Mouse (Mus musculus): ENCODE measurements at regions not wholly inside any gene's neighbourhood (a gene's known extent, or its start where the extent isn't known, plus 50 kb on each side); places are given as distances from the start of the nearest gene placed in this dataset.

GRCm38 (mm10) chr8:10740837-10741236 lies 267.4 kb downstream of the Irs2 start:
- Histone ChIP-seq H3K4me3 (no peak overlapping the region), H3K27ac (no peak overlapping the region)
- DNase-seq (ENCODE audit: extremely low spot score in 1 of 2, low spot score in 2 of 2), result no peak
- intact Hi-C loops (cut with DNase I), result no loop called here
- TF ChIP-seq CTCF (IDR thresholded peaks at IDR 0.05), result no peak

- Histone ChIP-seq H3K4me3 (no peak overlapping the region), H3K27ac (no peak overlapping the region)
- no peak for DNase-seq (ENCODE audit: extremely low spot score in 1 of 2, low spot score in 2 of 2)
- TF ChIP-seq CTCF (IDR thresholded peaks at IDR 0.05), result no peak
- intact Hi-C loops (cut with DNase I), result no loop called here
Measured at GRCm38 (mm10) chr8:10738486-10739081, 269.7 kb downstream of the Irs2 start.

- no peak for TF ChIP-seq CTCF (IDR thresholded peaks at IDR 0.05)
- no peak for DNase-seq (ENCODE audit: extremely low spot score in 1 of 2, low spot score in 2 of 2)
- intact Hi-C loops (cut with DNase I), result no loop called here
- Histone ChIP-seq H3K27ac (no peak overlapping the region), H3K4me3 (no peak overlapping the region)
Measured at GRCm38 (mm10) chr8:10734746-10735145, 273.5 kb downstream of the Irs2 start.

- no peak for DNase-seq (ENCODE audit: extremely low spot score in 1 of 2, low spot score in 2 of 2)
- intact Hi-C loops (cut with DNase I), result no loop called here
- no peak for TF ChIP-seq CTCF (IDR thresholded peaks at IDR 0.05)
- Histone ChIP-seq H3K27ac (peak overlapping the region; percentile 53; the same call in 1 of the 2 replicates), H3K4me3 (no peak overlapping the region)
Measured at GRCm38 (mm10) chr8:10723332-10723731, 284.9 kb downstream of the Irs2 start.

GRCm38 (mm10) chr8:10722742-10723141 lies 285.5 kb downstream of the Irs2 start:
- H3K27ac ChIP-seq, result peak overlapping the region; percentile 53; the same call in 1 of the 2 replicates
- intact Hi-C loops (cut with DNase I), result no loop called here
- DNase-seq (ENCODE audit: extremely low spot score in 1 of 2, low spot score in 2 of 2), result no peak
- TF ChIP-seq CTCF (IDR thresholded peaks at IDR 0.05), result no peak
- H3K4me3 ChIP-seq, result no peak overlapping the region

GRCm38 (mm10) chr8:10722342-10722741 lies 285.9 kb downstream of the Irs2 start:
- intact Hi-C loops (cut with DNase I), result no loop called here

GRCm38 (mm10) chr8:10721146-10721862 lies 287.0 kb downstream of the Irs2 start:
- no peak overlapping the region for H3K27ac ChIP-seq
- no peak for DNase-seq (ENCODE audit: extremely low spot score in 1 of 2, low spot score in 2 of 2)
- no peak overlapping the region for H3K4me3 ChIP-seq
- intact Hi-C loops (cut with DNase I), result no loop called here
- TF ChIP-seq CTCF (IDR thresholded peaks at IDR 0.05), result no peak

More at GRCm38 (mm10) chr8:10722342-10722741, 285.9 kb downstream of the Irs2 start:
- no peak overlapping the region for H3K4me3 ChIP-seq
- DNase-seq (ENCODE audit: extremely low spot score in 1 of 2, low spot score in 2 of 2), result no peak
- no peak overlapping the region for H3K27ac ChIP-seq
- no peak for TF ChIP-seq CTCF (IDR thresholded peaks at IDR 0.05)

- intact Hi-C loops (cut with DNase I), result no loop called here
- no peak overlapping the region for H3K27ac ChIP-seq
- no peak for DNase-seq (ENCODE audit: extremely low spot score in 1 of 2, low spot score in 2 of 2)
- H3K4me3 ChIP-seq, result no peak overlapping the region
- TF ChIP-seq CTCF (IDR thresholded peaks at IDR 0.05), result no peak
Measured at GRCm38 (mm10) chr8:10720398-10720797, 287.9 kb downstream of the Irs2 start.

- Histone ChIP-seq H3K27ac (no peak overlapping the region), H3K4me3 (no peak overlapping the region)
- no peak for DNase-seq (ENCODE audit: extremely low spot score in 1 of 2, low spot score in 2 of 2)
- intact Hi-C loops (cut with DNase I), result no loop called here
- TF ChIP-seq CTCF (IDR thresholded peaks at IDR 0.05), result no peak
Measured at GRCm38 (mm10) chr8:10719411-10719810, 288.8 kb downstream of the Irs2 start.

GRCm38 (mm10) chr8:10717297-10717696 lies 291.0 kb downstream of the Irs2 start:
- intact Hi-C loops (cut with DNase I), result no loop called here
- TF ChIP-seq CTCF (IDR thresholded peaks at IDR 0.05), result no peak
- Histone ChIP-seq H3K4me3 (no peak overlapping the region), H3K27ac (no peak overlapping the region)
- no peak for DNase-seq (ENCODE audit: extremely low spot score in 1 of 2, low spot score in 2 of 2)

- Histone ChIP-seq H3K27ac (no peak overlapping the region), H3K4me3 (no peak overlapping the region)
- TF ChIP-seq CTCF (IDR thresholded peaks at IDR 0.05), result no peak
- intact Hi-C loops (cut with DNase I), result no loop called here
- no peak for DNase-seq (ENCODE audit: extremely low spot score in 1 of 2, low spot score in 2 of 2)
Measured at GRCm38 (mm10) chr8:10716161-10716560, 292.1 kb downstream of the Irs2 start.

- no peak for TF ChIP-seq CTCF (IDR thresholded peaks at IDR 0.05)
- no peak overlapping the region for H3K27ac ChIP-seq
- no peak overlapping the region for H3K4me3 ChIP-seq
- no peak for DNase-seq (ENCODE audit: extremely low spot score in 1 of 2, low spot score in 2 of 2)
- intact Hi-C loops (cut with DNase I), result no loop called here
Measured at GRCm38 (mm10) chr8:10713515-10714042, 294.7 kb downstream of the Irs2 start.

Data from left cerebral cortex, adult 2 months (tissue).